Mouse (Mus musculus) forebrain, embryonic 15.5 days (tissue): Measurements from ENCODE around the gene Rara. TPM values are rescaled to one million over a fixed set of nuclear protein-coding genes. Genes with fewer than 3 reads are reported as not detected.
"Not testable (repeated sequence)": the region's sequence is repeated elsewhere in the genome, so short reads cannot be mapped to it uniquely, and the experiment has no call there.

ENCODE experiments used
- ATAC-seq: fragments of 200-750 bp; cut with Nextera tagmentation; replicated peaks from 2 replicates; pipeline ENCODE4 v1.8.0; 2017; ENCODE audit warnings: mild to moderate bottlenecking, moderate TSS enrichment, moderate library complexity
- H3K27ac ChIP-seq: fragments of 300-500 bp; sonication (generic); replicated peaks from 2 replicates; pipeline ENCODE4 v1.5.1; 2015; ENCODE audit warnings: mild to moderate bottlenecking, inconsistent platforms
- H3K27me3 ChIP-seq: fragments of 300-500 bp; sonication (generic); 2 replicates; pipeline ENCODE4 v1.6.1; 2015; ENCODE audit warnings: inconsistent platforms
- H3K36me3 ChIP-seq: fragments of 300-500 bp; sonication (generic); 2 replicates; pipeline ENCODE4 v1.6.1; 2015; ENCODE audit warnings: mild to moderate bottlenecking, inconsistent platforms
- H3K4me1 ChIP-seq: fragments of 300-500 bp; sonication (generic); 2 replicates; pipeline ENCODE4 v1.6.1; 2015; ENCODE audit warnings: inconsistent platforms
- H3K4me2 ChIP-seq: fragments of 300-500 bp; sonication (generic); replicated peaks from 2 replicates; pipeline ENCODE4 v1.6.1; 2015; ENCODE audit warnings: mild to moderate bottlenecking, inconsistent platforms
- H3K4me3 ChIP-seq: fragments of 300-500 bp; sonication (generic); 2 replicates; pipeline ENCODE4 v1.5.1; 2015; ENCODE audit warnings: mild to moderate bottlenecking, inconsistent platforms
- H3K9ac ChIP-seq: fragments of 300-500 bp; sonication (generic); replicated peaks from 2 replicates; pipeline ENCODE4 v1.6.1; 2015; ENCODE audit warnings: mild to moderate bottlenecking, inconsistent platforms
- H3K9me3 ChIP-seq: fragments of 300-500 bp; sonication (generic); 2 replicates; pipeline ENCODE4 v1.6.1; 2016; ENCODE audit warnings: inconsistent platforms
- WGBS: fragments of 180-500 bp; shearing (Covaris S2); methylation state at CpG from one replicate; pipeline ENCODE4 v1.1.7; 2015; ENCODE audit warnings: mixed read lengths; 5-methylcytosine and 5-hydroxymethylcytosine counted together
- polyA plus RNA-seq: library from polyadenylated mRNA; unstranded; fragments of >200 nt; fragmentation: Nextera tagmentation; extraction: Ambion mirVana; gene quantifications from 2 replicates; pipeline ENCODE4 v1.2.1, GENCODE M21; 2015

Gene Rara
- polyA plus RNA-seq, 1 experiment from 2014 or later, result 9.2 TPM

GRCm38 (mm10) chr11:98909654-98910053 lies 18.0 kb upstream of the Rara start:
- Histone ChIP-seq H3K9ac (no peak overlapping the region), H3K36me3 (no peaks in the 10 kb centered on the region), H3K9me3 (no peaks in the 10 kb centered on the region), H3K4me3 (no peak overlapping the region), H3K27ac (no peak overlapping the region), H3K27me3 (no peaks in the 10 kb centered on the region), H3K4me2 (no peak overlapping the region), H3K4me1 (peaks cover 13% of the 10 kb centered on the region)
- no peak for ATAC-seq
- WGBS, result 34% methylated on average over 6 of the region's 6 CpGs

- Histone ChIP-seq H3K9ac (no peak overlapping the region), H3K27ac (no peak overlapping the region), H3K4me1 (peaks cover 13% of the 10 kb centered on the region), H3K27me3 (no peaks in the 10 kb centered on the region), H3K36me3 (no peaks in the 10 kb centered on the region), H3K4me3 (no peak overlapping the region), H3K9me3 (no peaks in the 10 kb centered on the region), H3K4me2 (no peak overlapping the region)
- 91% methylated on average over 11 of the region's 11 CpGs for WGBS
- ATAC-seq, result no peak
These were observed 17.2 kb upstream of the Rara start for GRCm38 (mm10) chr11:98910415-98910814.

- 91% methylated on average over 5 of the region's 5 CpGs for WGBS
- ATAC-seq, result no peak
- no peak overlapping the region for H3K4me2 ChIP-seq
- no peaks in the 10 kb centered on the region for H3K36me3 ChIP-seq
- peaks cover 13% of the 10 kb centered on the region for H3K4me1 ChIP-seq
- H3K27me3 ChIP-seq, result no peaks in the 10 kb centered on the region
- no peak overlapping the region for H3K27ac ChIP-seq
- no peak overlapping the region for H3K4me3 ChIP-seq
- H3K9me3 ChIP-seq, result no peaks in the 10 kb centered on the region
- no peak overlapping the region; the same call in 1 of the 2 replicates for H3K9ac ChIP-seq
These were observed 16.1 kb upstream of the Rara start for GRCm38 (mm10) chr11:98911498-98911897.

- WGBS, result 89% methylated on average over 11 of the region's 11 CpGs
- H3K4me3 ChIP-seq, result no peak overlapping the region
- no peak overlapping the region for H3K9ac ChIP-seq
- no peak overlapping the region for H3K27ac ChIP-seq
- H3K4me2 ChIP-seq, result no peak overlapping the region
- no peaks in the 10 kb centered on the region for H3K36me3 ChIP-seq
- H3K9me3 ChIP-seq, result no peaks in the 10 kb centered on the region
- H3K4me1 ChIP-seq, result peaks cover 3% of the 10 kb centered on the region; the same call in 1 of the 2 replicates
- ATAC-seq, result no peak
- H3K27me3 ChIP-seq, result no peaks in the 10 kb centered on the region
These were observed 13.4 kb upstream of the Rara start for GRCm38 (mm10) chr11:98914196-98914595.

GRCm38 (mm10) chr11:98916376-98916775 lies 11.2 kb upstream of the Rara start:
- not testable (repeated sequence) for H3K4me1 ChIP-seq, H3K9ac ChIP-seq, H3K9me3 ChIP-seq, H3K27ac ChIP-seq, H3K4me3 ChIP-seq, H3K27me3 ChIP-seq, H3K36me3 ChIP-seq, ATAC-seq, H3K4me2 ChIP-seq
- 95% methylated on average over 3 of the region's 3 CpGs for WGBS

GRCm38 (mm10) chr11:98917428-98918005 lies 10.1 kb upstream of the Rara start:
- Histone ChIP-seq H3K27me3 (no peaks in the 10 kb centered on the region), H3K4me2 (no peak overlapping the region), H3K9me3 (no peaks in the 10 kb centered on the region), H3K9ac (no peak overlapping the region), H3K4me1 (peaks cover 7% of the 10 kb centered on the region; the same call in 1 of the 2 replicates), H3K4me3 (no peak overlapping the region), H3K36me3 (no peaks in the 10 kb centered on the region), H3K27ac (no peak overlapping the region)
- WGBS, result 76% methylated on average over 13 of the region's 13 CpGs
- ATAC-seq, result no peak

GRCm38 (mm10) chr11:98918231-98918630 lies 9.4 kb upstream of the Rara start:
- Histone ChIP-seq H3K4me3 (no peak overlapping the region), H3K4me2 (no peak overlapping the region), H3K27ac (no peak overlapping the region), H3K36me3 (no peaks in the 10 kb centered on the region), H3K9ac (no peak overlapping the region), H3K9me3 (no peaks in the 10 kb centered on the region), H3K4me1 (peaks cover 14% of the 10 kb centered on the region; the same call in 1 of the 2 replicates), H3K27me3 (no peaks in the 10 kb centered on the region)
- ATAC-seq, result no peak
- 86% methylated on average over 9 of the region's 9 CpGs for WGBS

- 89% methylated on average over 11 of the region's 11 CpGs for WGBS
- ATAC-seq, result no peak
- peaks cover 14% of the 10 kb centered on the region; the same call in 1 of the 2 replicates for H3K4me1 ChIP-seq
- no peak overlapping the region for H3K9ac ChIP-seq
- no peaks in the 10 kb centered on the region for H3K36me3 ChIP-seq
- no peaks in the 10 kb centered on the region for H3K9me3 ChIP-seq
- H3K27me3 ChIP-seq, result no peaks in the 10 kb centered on the region
- no peak overlapping the region for H3K4me2 ChIP-seq
- no peak overlapping the region for H3K27ac ChIP-seq
- no peak overlapping the region for H3K4me3 ChIP-seq
These were observed 8.6 kb upstream of the Rara start for GRCm38 (mm10) chr11:98919009-98919408.

- not testable (repeated sequence) for H3K9me3 ChIP-seq, H3K4me2 ChIP-seq, H3K27me3 ChIP-seq, ATAC-seq, H3K4me3 ChIP-seq, H3K36me3 ChIP-seq, H3K9ac ChIP-seq, H3K27ac ChIP-seq
- 53% methylated on average over 15 of the region's 15 CpGs for WGBS
- peaks cover 36% of the 10 kb centered on the region for H3K4me1 ChIP-seq
These were observed 5.8 kb upstream of the Rara start for GRCm38 (mm10) chr11:98921813-98922212.

GRCm38 (mm10) chr11:98922307-98922706 lies 5.3 kb upstream of the Rara start:
- Histone ChIP-seq H3K27ac (peak overlapping the region; percentile 25), H3K4me1 (peaks cover 38% of the 10 kb centered on the region), H3K9ac (0 out of 2 replicates have a peak overlapping the region, but pooled peaks have one; percentile 11)
- not testable (repeated sequence) for H3K4me2 ChIP-seq, H3K4me3 ChIP-seq, H3K27me3 ChIP-seq, H3K36me3 ChIP-seq, H3K9me3 ChIP-seq
- WGBS, result 52% methylated on average over 10 of the region's 10 CpGs
- ATAC-seq, result peak; percentile 12; the same call in 1 of the 2 replicates

GRCm38 (mm10) chr11:98922851-98923711 lies 4.5 kb upstream of the Rara start:
- not testable (repeated sequence) for H3K27me3 ChIP-seq, H3K4me3 ChIP-seq, ATAC-seq, H3K4me2 ChIP-seq, H3K36me3 ChIP-seq, H3K9me3 ChIP-seq
- peaks cover 46% of the 10 kb centered on the region for H3K4me1 ChIP-seq
- 54% methylated on average over 16 of the region's 16 CpGs for WGBS
- 0 out of 2 replicates have a peak overlapping the region, but pooled peaks have one; percentile 11 for H3K9ac ChIP-seq
- H3K27ac ChIP-seq, result peak overlapping the region; percentile 46

GRCm38 (mm10) chr11:98924633-98925175 lies 2.9 kb upstream of the Rara start:
- H3K4me1 ChIP-seq, result peaks cover 62% of the 10 kb centered on the region
- peak overlapping the region; percentile 69 for H3K27ac ChIP-seq

More at GRCm38 (mm10) chr11:98924633-98925175, 2.9 kb upstream of the Rara start:
- Histone ChIP-seq H3K36me3 (no peaks in the 10 kb centered on the region), H3K4me2 (peak overlapping the region; percentile 24; the same call in 1 of the 2 replicates), H3K9me3 (no peaks in the 10 kb centered on the region), H3K9ac (no peak overlapping the region), H3K4me3 (no peak overlapping the region), H3K27me3 (no peaks in the 10 kb centered on the region)
- WGBS, result 41% methylated on average over 5 of the region's 5 CpGs
- no peak for ATAC-seq
